Mouse (Mus musculus) liver, embryonic 14.5 days (tissue): ENCODE measurements around the gene Trappc2l.

ENCODE experiments used
- CTCF ChIP-seq: IDR thresholded peaks from 2 replicates; pipeline ENCODE4 v1.5.1; 2016; ENCODE audit warnings: antibody characterized with exemption, low read depth, control low read depth
- EP300 ChIP-seq: IDR thresholded peaks from 2 replicates; pipeline ENCODE4 v1.6.1; 2016; ENCODE audit warnings: antibody characterized with exemption, low read depth

GRCm38 (mm10) chr8:122622727-122623126, 11.3 kb downstream of the Trappc2l start, which contains the start of gene Pabpn1l:
- TF ChIP-seq CTCF (no peak), EP300 (no peak)
